Mouse (Mus musculus): Measurements from ENCODE around the gene Scand1.

Scand1 gene

DNA sequence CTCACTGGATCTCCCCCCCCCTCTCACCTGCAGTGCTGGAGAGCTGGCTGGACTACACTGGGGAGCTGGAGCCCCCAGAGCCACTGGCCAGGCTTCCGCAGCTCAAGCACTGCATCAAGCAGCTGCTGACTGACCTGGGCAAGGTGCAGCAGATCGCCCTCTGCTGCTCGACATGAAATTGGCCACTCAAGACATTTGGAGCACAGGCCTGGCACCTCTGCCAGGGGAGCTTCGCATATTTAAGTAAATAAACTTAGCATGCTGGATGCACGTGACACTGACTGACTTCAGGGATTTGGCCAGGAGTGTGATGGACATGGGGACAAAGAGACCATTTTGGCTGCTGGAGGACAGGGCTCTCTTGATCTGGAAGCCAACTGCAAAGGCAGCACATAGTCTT, 5.2 kb downstream of the Scand1 start:
- peak; percentile 20 for DNase-seq (ENCODE audit: low spot score)

DNA sequence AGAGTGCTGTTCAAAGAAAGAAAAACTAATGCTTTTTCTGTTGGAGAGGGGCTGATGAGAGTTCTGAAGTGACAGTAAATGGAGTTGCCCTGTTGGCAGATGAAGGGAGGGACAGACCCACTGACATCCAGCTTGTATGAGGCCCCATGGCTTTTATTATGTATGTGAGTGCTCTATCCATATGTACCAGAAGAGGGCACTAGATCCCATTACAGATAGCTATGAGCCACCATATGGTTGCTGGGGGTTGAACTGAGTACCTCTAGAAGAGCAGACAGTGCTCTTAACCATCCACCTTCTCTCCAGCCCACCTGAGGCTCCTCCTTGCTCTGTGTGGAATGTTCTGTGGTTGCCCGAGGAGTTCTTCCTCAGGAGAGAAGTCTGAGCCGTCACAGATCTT, 6.7 kb downstream of the Scand1 start:
- DNase-seq (ENCODE audit: low spot score): peak; percentile 72

- no peak for DNase-seq (ENCODE audit: low spot score)
Observed at GRCm38 (mm10) chr2:156304351-156304750, 8.2 kb downstream of the Scand1 start.

- DNase-seq (ENCODE audit: low spot score): no peak
Observed at GRCm38 (mm10) chr2:156302063-156302462, 10.4 kb downstream of the Scand1 start.

GRCm38 (mm10) chr2:156298458-156298857, 14.0 kb downstream of the Scand1 start:
- no peak for DNase-seq (ENCODE audit: low spot score)

GRCm38 (mm10) chr2:156297653-156298052, 14.9 kb downstream of the Scand1 start:
- no peak for DNase-seq (ENCODE audit: low spot score)

- DNase-seq (ENCODE audit: low spot score): no peak
Observed at GRCm38 (mm10) chr2:156296190-156296589, 16.3 kb downstream of the Scand1 start.

DNA sequence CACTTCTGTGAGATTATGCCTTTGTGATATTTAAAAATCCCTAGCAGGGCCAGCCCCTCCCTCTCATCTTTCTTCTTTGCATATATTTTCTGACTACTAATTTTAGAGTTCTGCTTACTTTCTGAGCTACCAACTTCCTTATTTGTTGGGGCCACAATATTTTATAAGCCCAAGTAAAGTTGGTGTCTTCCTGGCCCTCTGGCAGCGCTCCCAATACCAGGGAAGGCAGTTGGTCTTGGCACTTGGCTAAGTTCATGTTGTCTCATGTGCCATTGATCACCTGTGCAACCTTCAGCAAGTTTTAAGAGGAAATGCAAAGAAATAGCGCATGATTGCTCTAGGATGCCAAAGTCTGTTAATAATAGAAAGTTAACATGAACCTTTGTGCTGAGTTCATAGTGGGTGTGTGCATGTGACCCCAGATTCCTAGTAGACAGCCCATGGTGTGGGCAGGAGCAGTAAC, 16.9 kb downstream of the Scand1 start:
- no peak for DNase-seq (ENCODE audit: low spot score)

DNA sequence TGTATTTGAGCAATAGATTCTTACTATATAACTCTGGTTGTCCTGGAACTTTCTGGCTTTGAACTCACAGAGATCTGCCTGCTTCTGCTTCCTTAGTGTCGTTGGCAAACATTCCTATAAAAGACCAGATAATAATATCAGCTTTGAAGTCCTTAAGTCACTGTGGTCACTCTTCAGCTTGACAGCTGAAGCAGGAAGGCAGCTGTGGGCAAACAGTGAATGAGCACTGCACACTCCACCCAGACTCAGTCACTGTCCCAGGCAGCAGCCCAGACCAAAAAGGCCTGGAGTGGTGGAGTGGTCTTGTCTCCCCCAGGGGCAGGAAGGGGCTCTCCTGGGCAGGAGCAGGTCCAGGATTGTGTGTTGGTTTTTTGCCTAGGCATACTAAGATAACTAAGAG, 20.5 kb downstream of the Scand1 start:
- DNase-seq (ENCODE audit: low spot score): no peak

GRCm38 (mm10) chr2:156289552-156290160, 22.8 kb downstream of the Scand1 start:
- no peak for DNase-seq (ENCODE audit: low spot score)

- DNase-seq (ENCODE audit: low spot score): no peak
Observed at GRCm38 (mm10) chr2:156288222-156288621, 24.3 kb downstream of the Scand1 start.

DNA sequence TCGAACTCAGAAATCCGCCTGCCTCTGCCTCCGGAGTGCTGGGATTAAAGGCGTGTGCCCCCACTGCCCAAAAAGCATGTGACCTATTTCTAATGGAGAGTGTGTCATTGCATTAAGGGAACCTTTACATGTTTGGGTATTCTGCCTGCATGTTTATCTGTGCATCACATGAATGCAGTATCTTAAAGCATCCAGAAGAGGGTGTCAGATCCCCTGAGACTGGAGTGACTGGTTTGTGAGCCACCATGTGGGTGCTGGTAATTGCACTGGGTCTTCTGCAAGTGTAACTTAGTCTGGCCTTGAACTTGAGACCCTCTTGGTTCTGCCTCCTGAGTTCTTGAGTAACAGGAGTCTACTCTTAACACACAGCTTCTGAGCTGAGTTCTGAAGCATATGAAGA, 25.8 kb downstream of the Scand1 start:
- no peak for DNase-seq (ENCODE audit: low spot score)

DNA sequence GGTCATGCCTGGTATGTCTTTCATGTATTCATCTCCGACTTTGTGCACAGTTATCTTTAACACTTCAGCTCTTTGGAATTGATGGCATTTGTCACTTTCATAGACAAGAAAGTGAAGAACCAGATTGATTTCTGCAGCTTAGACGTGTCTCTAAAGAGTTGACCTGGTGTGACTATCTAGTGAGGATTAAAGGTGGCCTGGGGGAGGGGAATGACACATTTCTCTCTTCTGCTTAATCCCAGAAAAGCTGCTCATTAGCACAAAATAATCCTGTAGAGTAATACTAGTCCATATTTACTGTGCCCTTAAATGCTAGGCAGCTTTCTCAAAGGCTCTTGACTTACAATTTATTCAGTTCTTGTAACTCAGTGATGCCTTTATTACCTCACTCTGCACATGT, 27.3 kb downstream of the Scand1 start:
- DNase-seq (ENCODE audit: low spot score): no peak

DNA sequence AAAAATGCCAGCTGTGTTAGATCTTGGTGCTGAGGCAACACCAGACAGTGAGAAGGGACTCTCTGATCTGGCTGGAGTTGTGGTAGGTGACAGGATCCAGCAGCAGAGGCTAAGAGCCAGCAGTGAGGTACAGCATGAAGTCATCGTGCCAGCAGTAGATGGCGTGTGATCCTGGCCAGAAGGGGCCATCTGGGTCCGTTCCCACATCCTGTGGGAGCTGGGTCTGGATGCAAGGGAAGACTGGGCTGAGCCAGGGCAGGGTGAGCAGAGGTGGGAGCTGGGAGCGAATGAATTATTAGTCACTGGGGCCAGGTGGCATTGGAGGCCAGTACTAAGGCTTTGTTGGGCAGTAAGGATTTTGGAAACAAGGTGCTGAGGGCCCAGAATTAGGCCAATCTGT, 31.3 kb downstream of the Scand1 start:
- DNase-seq (ENCODE audit: low spot score): no peak

GRCm38 (mm10) chr2:156278226-156279017, 34.1 kb downstream of the Scand1 start:
- peak; percentile 89 for DNase-seq (ENCODE audit: low spot score)

- no peak for DNase-seq (ENCODE audit: low spot score)
Observed at GRCm38 (mm10) chr2:156272553-156272952, 40.0 kb downstream of the Scand1 start.

DNA sequence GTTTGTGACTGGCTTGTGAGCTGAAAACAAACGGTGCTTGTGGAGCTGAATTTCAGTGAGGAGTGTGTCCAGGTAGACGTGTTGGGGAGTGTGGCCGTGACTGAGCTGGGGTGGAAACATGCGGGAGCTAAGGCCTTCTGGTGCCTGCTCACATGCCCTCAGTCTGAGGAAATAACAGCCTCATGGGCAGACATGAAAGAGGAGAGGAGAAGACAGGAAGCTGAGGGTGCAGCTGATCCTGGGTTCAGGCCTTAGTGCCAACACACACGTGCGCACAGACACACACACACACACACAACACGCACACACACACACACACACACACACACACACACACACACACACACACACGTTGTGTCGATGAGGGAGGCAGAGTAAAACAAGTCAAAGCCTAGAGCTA, 44.9 kb downstream of the Scand1 start:
- no peak for DNase-seq (ENCODE audit: low spot score)

DNA sequence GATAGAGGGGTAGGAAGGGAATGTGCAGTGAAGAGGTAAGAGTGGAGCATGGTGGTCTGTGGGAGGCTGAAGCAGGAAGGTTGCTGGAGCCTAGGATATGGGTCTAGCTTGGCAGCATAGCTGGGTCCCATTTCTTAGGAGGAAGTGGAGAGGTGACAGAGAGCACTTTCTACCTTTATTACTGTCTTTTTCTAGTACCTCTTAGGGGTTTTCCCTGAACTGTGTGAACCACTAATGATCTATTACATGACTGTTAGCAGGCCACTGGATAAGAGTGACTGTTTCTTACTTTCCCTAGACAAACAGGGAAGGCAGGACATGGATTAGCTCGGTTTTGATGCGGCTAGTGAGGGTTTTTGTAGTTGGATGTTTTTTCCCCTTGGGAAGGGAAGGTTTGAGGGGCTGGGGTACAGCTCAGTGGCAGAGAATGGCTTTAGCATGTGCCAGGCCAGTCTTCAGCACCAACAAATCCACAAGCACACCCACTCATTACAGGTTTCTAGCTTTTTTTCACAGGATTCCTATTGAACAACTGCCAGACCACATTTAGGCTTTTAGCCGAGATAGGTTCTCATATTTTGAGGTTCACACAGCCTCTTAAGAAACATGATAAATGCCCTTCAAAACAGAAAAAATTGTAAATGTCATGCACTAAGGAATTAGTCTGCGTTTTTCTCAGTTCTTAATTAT, 49.2 kb downstream of the Scand1 start:
- no peak for DNase-seq (ENCODE audit: low spot score)
